Mouse (Mus musculus): ENCODE results near the gene Ypel4. TPM values are rescaled to one million over a fixed set of nuclear protein-coding genes. Genes with fewer than 3 reads are reported as not detected.
A peak's percentile ranks its signal among the peaks of the same experiment; 100 is the strongest.

Gene Ypel4
- total and polyA plus RNA-seq, 2 experiments from 2014 or later = 12.9 to 14.3 TPM

DNA sequence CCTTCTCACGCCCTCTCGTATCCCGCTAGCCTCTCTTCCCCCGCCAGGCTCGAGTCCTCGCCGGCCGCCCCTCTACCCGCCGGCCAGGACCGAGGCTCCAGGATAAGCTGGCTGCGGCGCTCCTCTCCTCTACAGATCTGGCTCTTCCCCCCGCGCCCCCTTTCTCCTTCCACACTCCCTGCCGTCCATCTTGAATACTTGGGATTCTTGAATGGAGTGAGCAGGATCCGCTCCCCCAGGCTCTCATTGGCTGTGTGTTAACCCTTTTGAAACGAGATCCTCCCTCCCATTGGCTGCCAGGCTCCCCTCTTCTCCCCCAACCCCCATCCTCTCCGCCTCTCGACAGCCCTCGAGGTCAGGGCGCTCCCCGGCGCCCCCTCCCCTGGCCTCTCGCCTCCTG, 9.7 kb downstream of the Ypel4 start, which contains the start of gene Gm19426:
TSS of gene Gm19426 (minus strand) at position 95 of the 400 bp plus-strand sequence.
- Histone ChIP-seq H3K36me3 (ENCODE audit: insufficient read depth, low read length) (no peaks in the 10 kb centered on the region), H3K9me3 (ENCODE audit: low read length) (no peaks in the 10 kb centered on the region), H3K4me1 (ENCODE audit: insufficient read depth, low read length) (peaks cover 10% of the 10 kb centered on the region), H3K9ac (replicated peaks; ENCODE audit: low read length, poor library complexity, severe bottlenecking) (peak within 1 kb of the TSS; percentile 94), H3K4me3 (ENCODE audit: low read depth, low read length) (peak within 1 kb of the TSS; percentile 84), H3K27ac (ENCODE audit: low read depth, low read length) (peak within 1 kb of the TSS; percentile 95), H3K4me2 (ENCODE audit: low read depth, low read length, poor library complexity, severe bottlenecking) (peak within 1 kb of the TSS; percentile 84), H3K27me3 (ENCODE audit: insufficient read depth, low read length) (no peaks in the 10 kb centered on the region)
- ATAC-seq (ENCODE audit: low FRiP score) (peak; percentile 92), DNase-seq (ENCODE audit: low spot score) (peak; percentile 98)
- WGBS = 0% methylated on average over 19 of the region's 25 CpGs
- no peak for TF ChIP-seq CTCF (IDR thresholded peaks at IDR 0.05)

DNA sequence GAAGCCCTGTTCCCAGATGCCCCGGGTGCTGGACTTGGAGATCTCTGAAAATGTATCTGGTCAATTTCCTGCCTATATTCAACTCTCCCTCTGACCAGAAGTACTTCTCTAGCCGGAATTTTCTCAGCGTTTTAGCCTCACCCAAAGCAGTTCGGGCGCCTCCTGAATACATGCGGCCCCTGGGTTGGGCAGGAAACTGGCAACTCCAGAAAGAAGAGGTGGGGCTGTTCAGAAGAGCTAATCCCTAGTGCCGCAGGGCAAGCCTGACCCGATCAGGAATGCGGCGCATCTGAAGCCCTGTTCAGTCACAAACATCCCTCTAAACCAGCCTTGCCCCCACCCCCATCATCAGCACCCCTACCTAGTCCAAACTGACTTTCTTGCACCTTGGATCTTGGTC, 10.3 kb downstream of the Ypel4 start:
- Histone ChIP-seq H3K9me3 (ENCODE audit: low read length) (no peaks in the 10 kb centered on the region), H3K9ac (replicated peaks; ENCODE audit: low read length, poor library complexity, severe bottlenecking) (peak overlapping the region; percentile 56), H3K4me3 (ENCODE audit: low read depth, low read length) (peak overlapping the region; percentile 84), H3K27me3 (ENCODE audit: insufficient read depth, low read length) (no peaks in the 10 kb centered on the region), H3K27ac (ENCODE audit: low read depth, low read length) (peak overlapping the region; percentile 68; the same call in 1 of the 2 replicates), H3K4me1 (ENCODE audit: insufficient read depth, low read length) (peaks cover 10% of the 10 kb centered on the region), H3K36me3 (ENCODE audit: insufficient read depth, low read length) (no peaks in the 10 kb centered on the region), H3K4me2 (ENCODE audit: low read depth, low read length, poor library complexity, severe bottlenecking) (peak overlapping the region; percentile 84)
- TF ChIP-seq CTCF (IDR thresholded peaks at IDR 0.05) = no peak
- DNase-seq (ENCODE audit: low spot score) (no peak), ATAC-seq (ENCODE audit: low FRiP score) (peak; percentile 21; the same call in 1 of the 2 replicates)
- WGBS = 2% methylated on average over 10 of the region's 10 CpGs

DNA sequence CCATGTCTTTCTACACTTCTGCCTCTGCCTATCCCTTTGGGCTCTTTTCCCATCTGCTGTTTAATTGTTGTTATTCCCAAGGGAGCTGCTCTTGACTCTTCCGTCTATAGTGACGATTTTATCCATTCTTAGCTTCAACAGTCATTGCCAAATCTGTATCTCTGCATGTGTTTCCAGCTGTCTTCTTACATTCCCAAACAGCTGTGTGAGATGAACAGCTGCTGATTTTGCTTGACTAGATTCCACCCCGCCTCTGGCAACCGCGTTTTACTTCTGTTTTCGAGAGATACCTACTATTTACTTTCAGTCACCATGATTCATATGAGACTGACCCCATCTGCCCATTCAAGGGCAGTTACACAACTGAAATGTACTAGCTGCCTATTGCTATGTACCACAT, 16.3 kb downstream of the Ypel4 start:
- WGBS = 79% methylated on average over 6 of the region's 6 CpGs
- no peak overlapping the region for H3K9ac ChIP-seq (replicated peaks; ENCODE audit: low read length, poor library complexity, severe bottlenecking)

DNA sequence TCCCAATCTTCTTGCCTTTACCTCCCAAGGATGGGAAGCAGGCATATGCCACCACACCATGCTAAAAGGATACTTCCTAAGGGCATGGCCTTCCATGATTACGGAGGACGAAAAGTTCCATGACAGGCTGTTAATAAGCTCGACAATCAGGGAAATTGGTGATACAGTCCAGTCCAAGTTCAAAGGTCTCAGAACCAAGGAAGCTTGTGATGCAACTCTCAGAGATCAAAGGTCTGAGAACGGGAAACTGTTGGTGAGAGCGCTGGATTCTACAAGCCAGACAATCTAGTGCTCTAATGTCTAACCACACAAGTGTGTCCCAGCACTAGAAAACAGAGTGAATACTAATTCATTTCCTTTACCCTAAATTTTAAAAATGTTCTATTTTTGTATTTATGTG, 22.4 kb downstream of the Ypel4 start:
- DNase-seq (ENCODE audit: low spot score) = no peak
- WGBS = 91% methylated on average over 5 of the region's 5 CpGs

More for the DNA sequence above, 16.3 kb downstream of the Ypel4 start:
- no peak overlapping the region for H3K4me2 ChIP-seq (ENCODE audit: low read depth, low read length, poor library complexity, severe bottlenecking)
- no peak for TF ChIP-seq CTCF (IDR thresholded peaks at IDR 0.05)
- H3K27me3 ChIP-seq (ENCODE audit: insufficient read depth, low read length) = no peaks in the 10 kb centered on the region
- no peak overlapping the region for H3K27ac ChIP-seq (ENCODE audit: low read depth, low read length)
- no peaks in the 10 kb centered on the region for H3K36me3 ChIP-seq (ENCODE audit: insufficient read depth, low read length)
- ATAC-seq (ENCODE audit: low FRiP score) = no peak
- no peak overlapping the region for H3K4me3 ChIP-seq (ENCODE audit: low read depth, low read length)
- no peaks in the 10 kb centered on the region for H3K4me1 ChIP-seq (ENCODE audit: insufficient read depth, low read length)
- H3K9me3 ChIP-seq (ENCODE audit: low read length) = no peaks in the 10 kb centered on the region
- no peak for DNase-seq (ENCODE audit: low spot score)

DNA sequence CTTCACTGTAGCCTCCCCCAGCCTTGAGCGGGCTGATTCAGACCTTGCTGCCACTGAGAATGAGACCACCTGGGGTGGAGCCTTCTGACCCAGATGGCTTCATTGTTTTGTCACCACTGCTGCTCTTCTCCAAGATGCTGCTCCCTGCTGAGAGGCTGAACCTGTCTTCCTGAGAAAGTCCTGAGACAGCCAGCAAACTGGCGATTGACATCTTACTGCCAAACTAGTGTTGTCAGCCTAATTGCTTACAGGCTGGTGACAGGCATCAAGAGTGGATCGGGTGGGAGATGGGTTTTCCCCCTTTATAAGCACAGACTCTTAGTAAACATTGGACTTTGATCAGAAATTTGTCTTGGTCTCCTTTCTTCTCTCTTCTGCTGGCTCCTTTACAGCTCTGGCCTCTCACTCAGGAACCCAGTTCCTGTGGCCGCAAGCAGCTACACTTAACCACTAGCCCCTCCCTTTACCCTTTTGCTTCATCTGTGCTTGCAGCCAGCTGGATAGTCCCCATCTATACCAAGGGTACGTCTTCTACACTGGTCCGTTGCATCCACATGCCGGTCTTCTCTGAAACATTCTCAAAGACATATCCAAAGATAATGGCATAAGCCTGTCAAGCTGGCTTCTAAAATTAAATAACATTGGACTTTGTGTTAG, 23.3 kb downstream of the Ypel4 start:
- DNase-seq (ENCODE audit: low spot score) (no peak), ATAC-seq (ENCODE audit: low FRiP score) (no peak)
- H3K36me3 ChIP-seq (ENCODE audit: insufficient read depth, low read length) = no peaks in the 10 kb centered on the region
- no peaks in the 10 kb centered on the region for H3K4me1 ChIP-seq (ENCODE audit: insufficient read depth, low read length)
- H3K27me3 ChIP-seq (ENCODE audit: insufficient read depth, low read length) = no peaks in the 10 kb centered on the region
- H3K4me2 ChIP-seq (ENCODE audit: low read depth, low read length, poor library complexity, severe bottlenecking) = no peak overlapping the region
- no peak for TF ChIP-seq CTCF (IDR thresholded peaks at IDR 0.05)
- H3K4me3 ChIP-seq (ENCODE audit: low read depth, low read length) = no peak overlapping the region
- H3K27ac ChIP-seq (ENCODE audit: low read depth, low read length) = no peak overlapping the region
- no peak overlapping the region for H3K9ac ChIP-seq (replicated peaks; ENCODE audit: low read length, poor library complexity, severe bottlenecking)
- WGBS = 59% methylated on average over 7 of the region's 7 CpGs
- H3K9me3 ChIP-seq (ENCODE audit: low read length) = no peaks in the 10 kb centered on the region

More for the DNA sequence above, 22.4 kb downstream of the Ypel4 start:
- no peak overlapping the region for H3K4me3 ChIP-seq (ENCODE audit: low read depth, low read length)
- H3K9ac ChIP-seq (replicated peaks; ENCODE audit: low read length, poor library complexity, severe bottlenecking) = no peak overlapping the region
- no peak for TF ChIP-seq CTCF (IDR thresholded peaks at IDR 0.05)
- no peak overlapping the region for H3K27ac ChIP-seq (ENCODE audit: low read depth, low read length)
- no peaks in the 10 kb centered on the region for H3K36me3 ChIP-seq (ENCODE audit: insufficient read depth, low read length)
- H3K9me3 ChIP-seq (ENCODE audit: low read length) = no peaks in the 10 kb centered on the region
- no peaks in the 10 kb centered on the region for H3K4me1 ChIP-seq (ENCODE audit: insufficient read depth, low read length)
- ATAC-seq (ENCODE audit: low FRiP score) = no peak
- no peak overlapping the region for H3K4me2 ChIP-seq (ENCODE audit: low read depth, low read length, poor library complexity, severe bottlenecking)
- H3K27me3 ChIP-seq (ENCODE audit: insufficient read depth, low read length) = no peaks in the 10 kb centered on the region

DNA sequence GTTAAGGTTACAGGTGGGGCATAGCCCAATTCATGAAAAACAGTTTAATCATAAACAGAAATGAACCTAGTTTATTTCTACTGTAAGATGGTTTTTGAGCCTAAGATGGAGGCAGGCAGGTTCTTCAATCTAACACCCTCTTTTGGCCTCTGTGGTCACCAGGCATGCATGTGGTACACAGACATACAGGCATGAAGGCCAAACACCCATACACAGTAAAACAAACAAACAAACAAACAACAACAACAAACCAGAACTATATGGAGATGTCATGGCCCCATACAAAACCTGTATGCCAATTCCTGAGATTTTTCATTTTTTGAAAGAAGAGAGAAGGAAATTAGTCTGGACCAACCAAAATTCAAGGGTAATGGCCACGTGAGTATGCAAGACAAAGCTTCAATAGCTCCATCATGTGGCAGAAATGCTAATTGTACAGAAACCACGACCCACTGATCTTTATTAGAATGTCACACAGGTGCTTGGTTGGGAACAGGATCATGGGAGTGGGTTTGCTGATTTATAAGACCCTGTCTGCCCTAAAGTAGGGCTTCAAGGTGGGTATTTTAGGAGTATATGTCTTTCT, 24.8 kb downstream of the Ypel4 start:
- Histone ChIP-seq H3K9ac (replicated peaks; ENCODE audit: low read length, poor library complexity, severe bottlenecking) (no peak overlapping the region), H3K9me3 (ENCODE audit: low read length) (no peaks in the 10 kb centered on the region), H3K4me1 (ENCODE audit: insufficient read depth, low read length) (no peaks in the 10 kb centered on the region), H3K27me3 (ENCODE audit: insufficient read depth, low read length) (no peaks in the 10 kb centered on the region), H3K4me3 (ENCODE audit: low read depth, low read length) (no peak overlapping the region), H3K27ac (ENCODE audit: low read depth, low read length) (no peak overlapping the region), H3K4me2 (ENCODE audit: low read depth, low read length, poor library complexity, severe bottlenecking) (no peak overlapping the region), H3K36me3 (ENCODE audit: insufficient read depth, low read length) (no peaks in the 10 kb centered on the region)
- TF ChIP-seq CTCF (IDR thresholded peaks at IDR 0.05) = peak; percentile 74
- peak; percentile 77 for DNase-seq (ENCODE audit: low spot score)
- peak; percentile 56; the same call in 1 of the 2 replicates for ATAC-seq (ENCODE audit: low FRiP score)
- 0% methylated on average over 2 of the region's 2 CpGs for WGBS

Data from midbrain, postnatal 0 days (tissue).